Mouse (Mus musculus) stomach, postnatal 0 days (tissue): ENCODE measurements around the gene Foxl2.

Experiments
- CTCF ChIP-seq: IDR thresholded peaks from 2 replicates; pipeline ENCODE4 v1.5.1; 2016; ENCODE audit warnings: antibody characterized with exemption, low read depth, mild to moderate bottlenecking, moderate library complexity
- EP300 ChIP-seq: optimal IDR thresholded peaks from 2 replicates; pipeline ENCODE3; 2016; ENCODE audit warnings: antibody characterized with exemption

GRCm38 (mm10) chr9:98973101-98973521 is 18.0 kb downstream of the Foxl2 start:
- TF ChIP-seq CTCF, result no peak
- TF ChIP-seq EP300, result no peak
